Mouse (Mus musculus) CH12.LX (cell line): ENCODE results near the gene Cecr2. TPM values are rescaled to one million over a fixed set of nuclear protein-coding genes. Genes with fewer than 3 reads are reported as not detected.

Experiments used
- DNase-seq: peaks from one replicate; pipeline ENCODE4 v3.0.0-alpha.2; 2013; ENCODE audit errors: extremely low read depth
- H3K27ac ChIP-seq: 2 replicates; pipeline ENCODE4 v1.5.1; 2012; ENCODE audit warnings: low read depth, mild to moderate bottlenecking, control low read depth, moderate library complexity; ENCODE audit not compliant: insufficient read depth
- H3K27me3 ChIP-seq: replicated peaks from 2 replicates; pipeline ENCODE3; 2012; ENCODE audit warnings: inconsistent platforms
- H3K36me3 ChIP-seq, 2 experiments: replicated peaks in 1 of 2; 2 replicates each; pipeline versions ENCODE3 to v1.6.1; 2012; ENCODE audit warnings: inconsistent platforms in 1 of 2, low read length in 1 of 2, mild to moderate bottlenecking in 1 of 2, mixed read lengths in 1 of 2, moderate library complexity in 1 of 2; ENCODE audit not compliant: control insufficient read depth in 1 of 2, insufficient read depth in 1 of 2
- H3K4me1 ChIP-seq, 2 experiments: 2 replicates each; pipeline ENCODE4 v1.6.1; 2012; ENCODE audit warnings: inconsistent platforms in 1 of 2, moderate library complexity in 1 of 2; ENCODE audit not compliant: insufficient read depth in 2 of 2, control insufficient read depth in 1 of 2
- H3K4me2 ChIP-seq: 2 replicates; pipeline ENCODE4 v1.6.1; 2012; ENCODE audit warnings: low read depth, mild to moderate bottlenecking, control low read depth; ENCODE audit not compliant: poor library complexity, insufficient read depth, severe bottlenecking
- H3K4me3 ChIP-seq, 3 experiments: fragments of 150-350 bp in 1 of 3; sonication (generic) in 1 of 3; replicated peaks in 1 of 3; 2 replicates each; pipeline versions ENCODE3 to v1.5.1; 2011 to 2012; ENCODE audit warnings: low read depth in 2 of 3, low read length in 2 of 3, mild to moderate bottlenecking in 2 of 3, moderate library complexity in 2 of 3, control low read depth in 1 of 3, improper control_type of control experiment in 1 of 3, inconsistent platforms in 1 of 3, mixed read lengths in 1 of 3; ENCODE audit not compliant: poor library complexity in 1 of 3
- H3K79me2 ChIP-seq: replicated peaks from 2 replicates; pipeline ENCODE4 v1.6.1; 2012; ENCODE audit warnings: mild to moderate bottlenecking, moderate library complexity; ENCODE audit not compliant: control insufficient read depth, poor library complexity, insufficient read depth, severe bottlenecking; ENCODE audit errors: extremely low read depth
- H3K9ac ChIP-seq: 2 replicates; pipeline ENCODE4 v1.6.1; 2012; ENCODE audit warnings: low read depth, mild to moderate bottlenecking, control low read depth, moderate library complexity; ENCODE audit not compliant: insufficient read depth
- H3K9me3 ChIP-seq: replicated peaks from 2 replicates; pipeline ENCODE3; 2012; ENCODE audit warnings: low read length, inconsistent platforms, mixed read lengths
- BHLHE40 ChIP-seq: IDR thresholded peaks from 2 replicates; pipeline ENCODE4 v1.6.1; 2011; ENCODE audit warnings: mild to moderate bottlenecking, low read depth, low read length, improper control_type of control experiment
- CHD2 ChIP-seq: IDR thresholded peaks from 2 replicates; pipeline ENCODE4 v1.6.1; 2011; ENCODE audit warnings: low read length, improper control_type of control experiment
- CTCF ChIP-seq, 2 experiments: IDR thresholded peaks in 1 of 2; conservative IDR thresholded peaks in 1 of 2; 2 replicates each; pipeline ENCODE4 v1.5.1; 2011 to 2012; ENCODE audit warnings: low read depth in 2 of 2, low read length in 2 of 2, improper control_type of control experiment in 1 of 2, inconsistent platforms in 1 of 2, mild to moderate bottlenecking in 1 of 2, moderate library complexity in 1 of 2
- E2F4 ChIP-seq: IDR thresholded peaks from 2 replicates; pipeline ENCODE4 v1.6.1; 2011; ENCODE audit warnings: low read depth, low read length, improper control_type of control experiment; ENCODE audit not compliant: insufficient replicate concordance
- ETS1 ChIP-seq: conservative IDR thresholded peaks from 2 replicates; pipeline ENCODE4 v1.6.1; 2012; ENCODE audit warnings: low read depth, mild to moderate bottlenecking, inconsistent platforms, low read length, improper control_type of control experiment, moderate library complexity
- GABPA ChIP-seq: IDR thresholded peaks from 2 replicates; pipeline ENCODE4 v1.6.1; 2012; ENCODE audit warnings: low read depth, low read length, improper control_type of control experiment, inconsistent platforms; ENCODE audit not compliant: insufficient replicate concordance
- HCFC1 ChIP-seq: IDR thresholded peaks from 2 replicates; pipeline ENCODE4 v1.6.1; 2012; ENCODE audit warnings: low read depth, mild to moderate bottlenecking, inconsistent platforms, low read length, improper control_type of control experiment
- JUN ChIP-seq: IDR thresholded peaks from 2 replicates; pipeline ENCODE4 v1.6.1; 2011; ENCODE audit warnings: low read depth, mild to moderate bottlenecking, low read length, improper control_type of control experiment, moderate library complexity; ENCODE audit not compliant: insufficient read depth
- MAZ ChIP-seq: IDR thresholded peaks from 2 replicates; pipeline ENCODE4 v1.6.1; 2012; ENCODE audit warnings: low read depth, mild to moderate bottlenecking, inconsistent platforms, low read length, improper control_type of control experiment, moderate library complexity
- MEF2A ChIP-seq: IDR thresholded peaks from 2 replicates; pipeline ENCODE4 v1.6.1; 2014; ENCODE audit warnings: low read depth, mild to moderate bottlenecking, inconsistent platforms, low read length, improper control_type of control experiment, borderline replicate concordance
- MXI1 ChIP-seq: IDR thresholded peaks from 2 replicates; pipeline ENCODE4 v1.6.1; 2011; ENCODE audit warnings: mild to moderate bottlenecking, low read depth, low read length, improper control_type of control experiment
- NELFE ChIP-seq: IDR thresholded peaks from 2 replicates; pipeline ENCODE4 v1.6.1; 2011; ENCODE audit warnings: low read depth, low read length, improper control_type of control experiment
- NRF1 ChIP-seq: IDR thresholded peaks from 2 replicates; pipeline ENCODE4 v1.6.1; 2014; ENCODE audit warnings: low read depth, mild to moderate bottlenecking, inconsistent platforms, low read length, improper control_type of control experiment, moderate library complexity
- POLR2AphosphoS2 ChIP-seq: IDR thresholded peaks from 2 replicates; pipeline ENCODE4 v1.6.1; 2011; ENCODE audit warnings: low read depth, low read length, improper control_type of control experiment
- SIN3A ChIP-seq: IDR thresholded peaks from 2 replicates; pipeline ENCODE4 v1.6.1; 2012; ENCODE audit warnings: low read length, improper control_type of control experiment, inconsistent platforms
- USF1 ChIP-seq: IDR thresholded peaks from 2 replicates; pipeline ENCODE4 v1.6.1; 2014; ENCODE audit warnings: low read depth, mild to moderate bottlenecking, inconsistent platforms, low read length, improper control_type of control experiment
- USF2 ChIP-seq: conservative IDR thresholded peaks from 2 replicates; pipeline ENCODE4 v1.6.1; 2011; ENCODE audit warnings: low read depth, low read length, improper control_type of control experiment
- ZNF384 ChIP-seq: IDR thresholded peaks from 2 replicates; pipeline ENCODE4 v1.6.1; 2012; ENCODE audit warnings: low read depth, low read length, improper control_type of control experiment, inconsistent platforms
- dilution Hi-C: fragments of 300-500 bp; cut with MboI; formaldehyde crosslinking; loops from 2 replicates; pipeline ENCODE4 v1.14.3; 2020; ENCODE audit warnings: low sequenced_read_pairs; ENCODE audit not compliant: extremely low pct_unique_long_range_greater_than_20kb, extremely low pct_ligation_motif_present
- in situ Hi-C: fragments of 300-500 bp; cut with MboI; formaldehyde crosslinking; loops from 3 replicates; pipeline ENCODE4 v1.14.3; 2019; ENCODE audit warnings: low sequenced_read_pairs, low pct_ligation_motif_present, low pct_unique_long_range_greater_than_20kb, mixed read lengths
- polyA plus RNA-seq: library from polyadenylated mRNA; unstranded; fragments of >175 nt; gene quantifications from 2 replicates; pipeline ENCODE4 v1.2.1, GENCODE M21; 2012; ENCODE audit warnings: low read depth; ENCODE audit not compliant: insufficient read length
- total RNA-seq, 2 experiments: library from RNA; depleted of rRNA; stranded (reverse); fragments of 300-350 nt in 1 of 2; fragments of >200 nt in 1 of 2; gene quantifications; 2 replicates each; pipeline ENCODE4 v1.2.3; 2012 to 2014

The Cecr2 gene
- total and polyA plus RNA-seq, 3 experiments, result 6.6 to 15.0 (median 12.5) TPM

GRCm38 (mm10) chr6:120782948-120783347 is 116.8 kb downstream of the Cecr2 start:
- dilution Hi-C loops, result no loop called here
- no peaks in the 10 kb centered on the region for H3K27me3 ChIP-seq
- no peak for TF ChIP-seq SIN3A
- no peak for TF ChIP-seq CTCF (conservative IDR thresholded peaks at IDR 0.05 in 1 of 2, IDR thresholded peaks at IDR 0.05 in 1 of 2; ENCODE audit: low read depth in 2 of 2, low read length in 2 of 2)
- TF ChIP-seq ZNF384, result 0 out of 2 replicates have a peak, but pooled peaks have one; percentile 24
- TF ChIP-seq, all 38 proteins: peak for 1
- Histone ChIP-seq H3K79me2 (no peaks in the 10 kb centered on the region), H3K4me2 (no peak overlapping the region), H3K27ac (no peak overlapping the region), H3K9ac (no peak overlapping the region), H3K36me3 (peaks cover 0 to 17% of the 10 kb centered on the region in 2 experiments), H3K9me3 (no peaks in the 10 kb centered on the region), H3K4me1 (peaks cover 0 to 10% of the 10 kb centered on the region in 2 experiments; a peak in 2 of 4 replicates), H3K4me3 (no peak overlapping the region)
- in situ Hi-C loops, result no loop called here
- no peak for DNase-seq

- DNase-seq, result no peak
- in situ Hi-C loops, result no loop called here
- Histone ChIP-seq H3K9me3 (no peaks in the 10 kb centered on the region), H3K4me1 (peaks cover 0 to 10% of the 10 kb centered on the region in 2 experiments; a peak in 2 of 4 replicates), H3K4me2 (no peak overlapping the region), H3K79me2 (no peaks in the 10 kb centered on the region), H3K27me3 (no peaks in the 10 kb centered on the region), H3K9ac (no peak overlapping the region), H3K27ac (no peak overlapping the region), H3K36me3 (peaks cover 4 to 26% of the 10 kb centered on the region in 2 experiments), H3K4me3 (no peak overlapping the region)
- TF ChIP-seq MAZ, result no peak
- dilution Hi-C loops, result no loop called here
Observed at GRCm38 (mm10) chr6:120784351-120784750, 118.2 kb downstream of the Cecr2 start.

- H3K79me2 ChIP-seq, result no peaks in the 10 kb centered on the region
- H3K4me1 ChIP-seq, result peaks cover 9 to 35% of the 10 kb centered on the region in 2 experiments; a peak in 3 of 4 replicates
- no peak overlapping the region for H3K4me3 ChIP-seq
- TF ChIP-seq USF2 (no peak), CTCF (conservative IDR thresholded peaks at IDR 0.05 in 1 of 2, IDR thresholded peaks at IDR 0.05 in 1 of 2; ENCODE audit: low read depth in 2 of 2, low read length in 2 of 2) (no peak), MXI1 (no peak), JUN (no peak), HCFC1 (no peak), CHD2 (no peak), E2F4 (no peak), BHLHE40 (no peak), MEF2A (no peak), NELFE (no peak), ETS1 (no peak), USF1 (no peak), SIN3A (no peak), NRF1 (no peak), POLR2AphosphoS2 (no peak), GABPA (no peak)
- TF ChIP-seq, all 38 proteins: peak for 0
- Histone ChIP-seq H3K36me3 (peaks cover 26 to 48% of the 10 kb centered on the region in 2 experiments), H3K4me2 (no peak overlapping the region), H3K27ac (no peak overlapping the region), H3K9ac (no peak overlapping the region), H3K9me3 (no peaks in the 10 kb centered on the region), H3K27me3 (no peaks in the 10 kb centered on the region)
- dilution Hi-C loops (no loop called here), in situ Hi-C loops (no loop called here)
- no peak for DNase-seq
Observed at GRCm38 (mm10) chr6:120788068-120788607, 122.0 kb downstream of the Cecr2 start.
